Mouse (Mus musculus): Measurements from ENCODE around the gene Nme3.

- TF ChIP-seq CTCF (IDR thresholded peaks at IDR 0.05; ENCODE audit: low read depth) (no peak), EP300 (IDR thresholded peaks at IDR 0.05; ENCODE audit: low read depth) (no peak)
Measured at GRCm38 (mm10) chr17:24899153-24899552, 2.9 kb downstream of the Nme3 start.
